Mouse (Mus musculus) neutrophil, adult 59 days (primary cell): ENCODE measurements around the gene Hao1. TPM values are rescaled to one million over a fixed set of nuclear protein-coding genes. Genes with fewer than 3 reads are reported as not detected.

Source experiments
- total RNA-seq, 2 experiments: library from RNA; stranded (reverse); gene quantifications; 1 replicate in 1 of 2; 2 replicates in 1 of 2; pipeline ENCODE4 v1.2.4; 2023

Gene Hao1
- not detected for total RNA-seq

GRCm38 (mm10) chr2:134554221-134554727, at the start of gene Hao1:
Gene Hao1, minus strand, starts transcription at chr2:134554368.

Other genes starting within 250 kb of the Hao1 start
- 100 to 1,000 TPM; 122 to 142 TPM for gene Tmx4, start 89.8 kb upstream of the Hao1 start, total RNA-seq
- gene Plcb1, start 231.7 kb upstream of the Hao1 start, total RNA-seq: 10 to 100 TPM; 22.9 to 32.4 TPM